Mouse (Mus musculus) T-helper 1 cell (primary cell): ENCODE measurements around the gene Ctcf.
"Not testable (repeated sequence)": the region's sequence is repeated elsewhere in the genome, so short reads cannot be mapped to it uniquely, and the experiment has no call there.

ENCODE experiments used
- in situ Hi-C: fragments of 300-600 bp; cut with MboI, MseI; formaldehyde crosslinking; loops from one replicate; pipeline ENCODE4 v1.15.1; 2025; ENCODE audit warnings: high pct_unique_total_duplicates

Ctcf gene

DNA sequence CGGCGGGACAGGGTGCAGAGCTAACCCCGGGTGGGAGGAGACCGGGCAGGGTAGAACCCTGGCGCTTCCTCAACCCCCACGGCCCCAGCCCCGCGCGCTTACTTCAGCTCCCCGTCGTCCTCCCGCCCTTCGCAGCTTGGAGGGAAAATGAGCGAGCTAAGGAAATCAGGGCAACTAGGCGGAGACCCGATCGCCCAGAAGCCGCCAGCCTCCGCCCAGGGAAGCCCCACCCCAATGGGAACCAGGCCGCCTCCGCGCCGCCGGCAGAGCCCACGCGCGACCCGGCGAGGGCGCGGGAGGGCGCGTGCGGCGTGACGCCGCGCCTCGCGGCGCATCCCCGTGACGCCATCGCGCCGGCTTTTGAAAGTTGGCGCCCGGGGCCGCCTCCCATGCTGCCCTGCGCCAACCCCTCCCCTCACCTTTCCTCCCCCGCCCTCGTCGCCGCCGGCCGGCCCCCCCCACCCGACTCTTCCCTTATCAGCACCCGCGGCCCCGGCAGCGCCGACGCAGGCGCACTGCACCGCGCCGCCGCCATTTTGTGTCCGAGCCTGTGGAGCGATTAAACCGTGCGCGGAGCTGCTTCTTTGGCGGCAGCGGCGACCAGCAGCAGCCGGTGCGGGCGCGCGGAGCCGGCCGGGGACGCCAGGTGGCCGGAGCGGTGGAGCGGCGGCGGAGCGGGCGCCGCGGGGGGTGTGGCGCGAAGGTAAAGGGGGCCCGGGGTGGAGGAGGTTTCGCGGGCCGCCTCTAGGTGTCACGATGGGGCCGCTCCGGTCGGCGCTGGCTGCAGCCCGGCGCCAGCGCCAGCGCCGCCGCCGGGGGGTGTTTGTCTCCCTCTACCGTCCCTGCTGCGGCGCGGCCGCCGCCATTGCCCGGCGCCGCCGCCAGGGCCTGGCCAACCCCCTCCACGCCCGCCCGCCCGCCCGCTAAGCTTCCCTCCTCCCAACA lies at the start of gene Ctcf:
TSS of gene Ctcf (plus strand) at position 551 of the 945 bp plus-strand sequence.
- in situ Hi-C loops = no loop called here

DNA sequence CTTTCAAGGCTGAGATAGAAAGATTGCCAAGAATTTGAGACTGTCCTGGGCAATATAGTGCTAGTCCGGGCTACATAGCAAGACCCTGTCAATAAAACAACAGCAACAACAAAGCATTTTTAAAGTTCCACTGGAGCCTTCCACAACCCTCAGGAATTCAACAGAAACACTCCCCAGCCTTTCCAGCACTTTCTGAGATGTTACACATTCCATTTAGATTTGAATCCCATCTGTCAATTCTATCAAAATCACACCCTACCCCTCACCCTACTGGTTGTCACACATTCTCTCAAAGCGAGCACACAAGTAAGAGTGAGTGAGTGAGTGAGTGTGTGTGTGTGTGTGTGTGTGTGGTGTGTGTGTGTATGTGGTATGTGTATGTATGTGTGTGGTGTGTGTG lies 43.9 kb upstream of the Ctcf start:
- in situ Hi-C loops = no loop called here

DNA sequence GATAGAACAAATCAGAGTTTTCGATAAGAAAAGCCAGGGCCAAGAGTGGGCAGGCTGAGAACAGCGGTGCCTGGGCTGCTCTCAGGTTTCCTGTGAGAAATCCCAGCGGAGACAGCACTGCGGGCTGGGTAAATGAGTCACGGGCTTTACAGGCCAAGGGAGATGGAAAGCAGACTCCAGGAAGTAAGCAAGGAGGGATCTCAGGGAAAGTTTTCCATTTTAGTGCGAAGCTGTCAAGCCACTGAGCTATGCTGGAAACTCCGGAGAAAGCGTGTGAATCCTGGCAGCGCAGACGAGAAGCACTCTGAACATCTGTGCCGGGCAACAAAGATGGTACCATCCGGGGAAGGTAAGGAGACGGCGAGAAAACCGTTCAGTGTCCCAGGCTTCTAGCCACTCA lies 42.5 kb upstream of the Ctcf start:
- in situ Hi-C loops = no loop called here

DNA sequence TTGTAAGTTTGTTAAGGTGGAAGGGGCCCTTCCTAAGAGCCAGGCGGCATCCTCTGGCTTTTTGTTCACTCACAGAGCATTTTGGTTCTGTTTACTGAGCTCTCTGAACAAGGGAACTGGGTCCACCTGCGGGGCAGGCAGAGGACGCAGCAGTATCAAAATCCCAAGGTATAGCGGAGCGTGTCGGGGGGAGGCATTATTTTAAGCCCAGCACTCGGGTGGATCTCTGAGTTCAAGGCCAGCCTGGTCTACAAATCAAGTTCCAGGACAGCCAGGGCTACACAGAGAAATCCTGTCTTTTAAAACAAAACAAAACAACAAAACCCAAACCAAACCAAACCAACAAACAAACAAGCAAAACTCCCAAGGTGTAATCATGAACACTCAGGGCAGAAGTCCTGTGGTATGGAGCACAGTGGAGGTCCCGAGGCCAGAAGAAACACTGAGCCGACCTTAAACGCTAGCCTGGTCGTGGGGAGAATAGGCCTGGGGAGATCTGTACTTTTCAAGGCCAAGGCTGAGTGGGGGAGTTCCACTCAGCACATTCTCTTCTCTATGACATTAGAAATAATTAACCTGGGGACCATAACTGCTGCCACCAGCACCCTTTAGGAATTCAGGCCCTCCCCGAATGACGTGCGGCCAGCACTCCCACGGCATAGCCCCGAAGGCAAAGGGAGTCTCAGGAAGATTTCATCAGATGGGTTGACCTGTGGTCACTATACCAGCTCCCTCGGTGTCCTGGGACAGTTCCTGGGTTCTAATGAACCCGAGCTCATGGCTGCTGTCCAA lies 41.7 kb upstream of the Ctcf start:
- in situ Hi-C loops = no loop called here

DNA sequence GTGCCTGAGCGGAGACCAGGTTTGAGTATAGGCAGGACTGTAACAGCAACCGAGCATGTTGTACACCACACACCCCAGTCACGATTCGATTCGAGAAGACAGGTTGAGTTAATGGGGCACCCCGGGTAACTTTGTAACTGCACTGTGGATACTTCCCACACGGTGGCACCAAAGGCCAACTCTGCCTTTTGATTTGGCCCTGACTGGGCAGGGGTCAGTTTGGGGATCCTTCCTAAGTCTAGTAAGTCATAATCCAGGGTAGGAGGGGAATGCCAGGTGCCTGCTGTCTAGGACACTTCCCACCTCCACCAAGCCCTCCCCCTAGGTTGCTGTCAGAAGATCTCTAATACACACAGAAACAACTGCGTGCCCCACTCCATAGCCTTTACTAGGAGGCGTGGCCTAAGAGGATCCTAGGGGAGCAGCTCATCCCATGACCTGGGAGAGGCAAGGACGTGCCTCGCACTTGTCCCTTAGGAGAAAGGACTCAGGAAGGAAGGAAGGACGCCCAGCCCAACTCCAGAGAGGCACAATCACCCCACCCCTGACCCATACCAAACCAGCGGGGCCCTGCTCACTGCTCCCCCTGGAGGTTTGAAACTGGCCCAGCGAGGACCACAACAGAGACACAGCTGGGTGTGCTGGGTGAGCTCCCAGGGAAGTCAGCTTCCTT lies 39.9 kb upstream of the Ctcf start:
- in situ Hi-C loops = no loop called here

DNA sequence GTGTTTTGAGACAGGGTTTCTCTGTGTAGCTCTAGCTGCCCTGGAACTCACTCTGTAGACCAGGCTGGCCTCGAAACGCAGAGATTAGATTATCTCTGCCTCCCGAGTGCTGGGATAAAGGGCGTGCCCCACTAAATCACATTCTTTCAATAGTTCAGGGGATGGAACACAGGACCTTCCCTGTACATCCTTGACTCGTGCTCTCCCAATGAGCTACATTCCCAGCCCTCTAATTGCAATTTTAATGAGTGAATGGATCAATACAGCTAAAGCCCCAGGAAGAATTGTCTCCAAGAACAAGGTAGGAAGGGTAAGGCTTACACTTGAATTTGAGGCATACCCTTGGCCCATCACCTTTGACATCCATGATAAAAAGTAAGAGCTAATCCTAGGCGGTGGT lies 37.6 kb upstream of the Ctcf start:
- in situ Hi-C loops = no loop called here

DNA sequence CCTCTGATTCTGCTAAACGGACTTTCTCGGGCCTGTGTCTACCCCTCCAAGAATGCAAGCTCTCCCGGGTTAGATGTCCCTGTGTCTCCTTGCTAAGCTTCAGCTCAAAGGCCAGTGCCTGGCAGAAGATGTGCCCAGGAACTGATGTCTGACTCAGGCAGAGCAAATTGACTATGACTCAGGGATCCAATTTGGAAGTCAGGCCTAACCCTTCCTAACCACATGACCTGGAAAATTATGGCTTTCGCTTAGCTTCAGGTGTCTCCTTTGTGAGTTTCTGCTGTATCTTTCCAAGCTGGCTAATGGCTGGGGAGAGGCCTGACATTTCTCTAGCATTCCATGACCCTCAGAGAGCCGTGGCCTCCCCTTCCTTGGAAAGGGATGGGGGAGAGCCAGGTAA lies 35.1 kb upstream of the Ctcf start:
- in situ Hi-C loops = no loop called here

DNA sequence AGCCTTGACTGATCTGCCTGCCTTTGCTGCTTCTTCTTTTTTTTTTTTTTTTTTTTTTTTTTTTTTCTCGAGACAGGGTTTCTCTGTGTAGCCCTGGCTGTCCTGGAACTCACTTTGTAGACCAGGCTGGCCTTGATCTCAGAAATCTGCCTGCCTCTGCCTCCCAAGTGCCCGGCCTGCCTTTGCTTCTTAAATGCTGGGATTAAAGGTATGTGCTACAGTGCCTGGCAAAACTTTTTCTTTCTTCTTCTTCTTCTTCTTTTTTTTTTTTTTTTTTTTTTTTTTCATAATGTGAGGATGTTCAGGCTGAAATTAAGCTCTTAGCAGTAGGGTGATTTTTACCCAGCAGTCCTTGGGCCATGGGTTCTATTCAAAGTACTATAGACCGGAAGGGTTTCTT lies 33.8 kb upstream of the Ctcf start:
- in situ Hi-C loops = not testable (repeated sequence)

DNA sequence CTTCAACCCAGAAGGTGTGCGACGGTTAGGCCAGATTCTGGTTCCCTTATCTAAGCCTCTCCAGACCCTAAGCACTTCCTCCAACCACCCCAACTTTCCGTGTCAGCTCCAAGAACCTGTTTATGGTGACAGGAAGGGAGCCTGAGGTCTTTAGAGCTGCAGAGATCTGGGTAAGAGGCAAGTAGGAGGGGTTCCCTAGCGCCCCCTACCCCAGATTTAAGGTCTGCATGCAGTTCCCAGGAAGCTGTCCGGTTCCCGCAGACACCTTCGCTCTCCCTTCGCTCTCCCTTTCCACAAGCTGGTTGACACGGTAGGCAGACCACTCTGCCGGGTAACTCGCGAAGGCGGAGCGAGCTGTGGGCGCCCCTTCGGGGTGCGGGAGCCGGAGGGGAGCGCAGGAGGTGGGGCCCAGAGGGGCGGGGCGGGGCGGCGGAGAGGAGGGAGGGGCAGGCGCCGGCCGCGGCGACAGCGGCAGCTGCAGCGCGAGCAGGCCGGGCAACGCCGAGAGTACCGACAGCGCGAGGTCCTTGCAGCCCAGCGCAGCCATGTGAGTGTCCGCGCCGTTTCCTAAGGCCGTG lies 31.5 kb upstream of the Ctcf start, which contains the start of gene Ripor1:
TSS of gene Ripor1 (plus strand) at position 452 of the 578 bp plus-strand sequence.
- in situ Hi-C loops = no loop called here

DNA sequence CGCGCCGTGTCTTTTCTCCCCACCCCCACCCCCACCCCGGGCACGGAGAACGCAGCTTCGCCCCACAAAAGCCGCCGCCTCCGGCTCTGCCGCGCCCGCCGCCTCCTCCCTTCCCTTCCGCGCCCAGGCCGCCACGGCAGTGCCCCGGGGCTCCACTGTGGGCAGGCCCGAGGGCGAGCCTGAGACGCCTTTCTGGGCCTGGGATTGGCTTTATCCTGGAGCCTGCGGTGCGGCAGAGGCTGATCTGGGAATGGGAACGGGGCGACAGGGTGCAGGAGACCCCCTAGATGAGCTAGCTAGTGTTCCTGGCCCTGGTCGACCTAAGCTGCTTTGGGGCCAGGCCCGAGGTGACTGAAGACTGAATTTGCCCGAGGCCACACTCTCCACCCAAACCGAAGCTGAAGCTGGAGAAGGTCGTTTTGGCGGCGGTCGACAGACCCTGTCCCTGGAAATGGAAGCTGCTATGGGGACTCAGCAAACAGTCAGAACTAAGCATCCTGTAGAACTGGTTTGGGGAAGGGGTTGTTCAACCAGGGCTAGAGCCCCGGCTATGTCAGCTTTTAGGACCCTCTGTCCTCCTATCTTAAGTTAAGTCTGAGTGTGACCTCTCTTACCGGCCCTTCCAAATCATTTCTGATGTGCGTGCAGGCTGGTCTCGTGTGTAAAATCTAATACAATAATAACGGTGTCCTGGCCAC lies 30.7 kb upstream of the Ctcf start:
- in situ Hi-C loops = no loop called here

DNA sequence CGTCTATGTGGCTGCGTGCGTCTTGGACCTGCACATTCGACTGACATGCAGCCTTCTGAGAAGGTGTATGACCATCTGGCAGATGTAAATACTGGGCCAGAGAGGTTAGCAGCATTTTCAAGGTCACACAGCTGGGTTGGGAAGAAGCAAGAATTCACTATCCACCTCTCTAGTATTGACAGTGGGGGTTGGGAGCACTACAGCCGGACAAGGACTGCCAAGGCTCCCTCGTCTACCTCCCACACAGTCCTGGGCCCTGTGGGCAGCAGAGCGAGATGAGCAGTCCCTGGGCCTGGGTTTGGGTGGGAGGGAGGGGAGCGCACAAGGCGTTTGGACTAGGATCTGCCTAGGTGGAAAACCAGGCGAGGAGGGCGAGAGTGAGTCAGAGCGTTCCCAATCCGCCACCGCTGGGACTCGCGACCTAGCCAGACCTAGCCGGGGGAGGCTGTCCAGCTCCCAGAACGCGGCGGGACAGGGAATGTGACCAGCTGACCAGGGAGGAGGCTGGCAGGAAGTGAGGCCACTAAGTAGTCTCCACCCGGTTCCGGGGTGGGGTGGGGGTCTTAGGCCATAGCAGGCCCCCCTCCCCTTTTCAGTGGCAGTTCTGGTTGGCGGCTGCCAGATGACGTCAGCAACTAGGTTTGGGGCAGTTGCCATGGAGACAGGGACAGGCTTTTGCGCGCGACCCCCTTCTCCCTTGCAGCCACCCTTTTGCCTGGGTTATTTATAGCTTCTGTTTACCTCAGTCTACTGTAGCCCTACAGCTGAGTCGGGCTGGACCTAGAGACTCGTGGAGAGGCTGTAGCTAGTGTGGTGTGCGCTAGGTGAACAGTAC lies 30.0 kb upstream of the Ctcf start:
- in situ Hi-C loops = no loop called here

DNA sequence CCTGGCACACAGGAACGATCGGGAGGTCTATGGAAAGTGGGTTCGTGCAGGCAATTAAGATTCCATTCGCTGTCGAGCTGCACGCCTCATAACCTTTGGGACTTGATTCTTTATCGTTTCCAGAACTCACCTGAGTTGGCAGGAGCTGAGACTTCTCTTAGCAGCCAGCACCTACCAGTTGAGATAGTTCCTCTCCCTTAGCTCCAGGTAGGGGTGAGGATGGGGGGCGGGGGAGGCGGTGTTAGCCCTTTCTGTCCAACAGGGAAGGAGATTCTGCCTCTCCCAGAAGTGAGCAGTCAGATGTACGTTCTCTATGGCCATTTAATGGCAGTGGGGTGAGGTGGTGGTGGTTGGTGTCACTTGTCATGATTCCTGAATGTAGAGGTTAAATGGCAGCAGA lies 29.3 kb upstream of the Ctcf start:
- in situ Hi-C loops = no loop called here

DNA sequence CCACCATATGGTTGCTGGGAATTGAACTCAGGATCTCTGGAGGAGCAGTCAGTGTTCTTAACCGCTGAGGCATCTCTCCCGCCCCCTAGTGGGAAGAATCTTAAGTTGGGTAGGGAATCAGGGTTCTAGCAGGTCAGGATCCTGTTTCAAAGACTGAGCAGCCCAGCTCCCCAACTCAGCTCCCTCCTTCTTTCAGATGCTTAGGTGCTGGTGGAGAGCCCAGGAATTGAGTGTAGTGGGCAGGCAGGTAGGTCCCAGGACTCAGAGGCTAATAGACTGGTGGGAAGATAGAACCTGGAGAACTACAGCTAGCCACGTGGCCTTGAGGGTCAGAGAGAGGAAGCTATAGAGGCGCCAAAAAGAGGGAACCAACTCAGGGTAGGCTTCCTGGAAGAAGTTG lies 28.7 kb upstream of the Ctcf start:
- in situ Hi-C loops = no loop called here

DNA sequence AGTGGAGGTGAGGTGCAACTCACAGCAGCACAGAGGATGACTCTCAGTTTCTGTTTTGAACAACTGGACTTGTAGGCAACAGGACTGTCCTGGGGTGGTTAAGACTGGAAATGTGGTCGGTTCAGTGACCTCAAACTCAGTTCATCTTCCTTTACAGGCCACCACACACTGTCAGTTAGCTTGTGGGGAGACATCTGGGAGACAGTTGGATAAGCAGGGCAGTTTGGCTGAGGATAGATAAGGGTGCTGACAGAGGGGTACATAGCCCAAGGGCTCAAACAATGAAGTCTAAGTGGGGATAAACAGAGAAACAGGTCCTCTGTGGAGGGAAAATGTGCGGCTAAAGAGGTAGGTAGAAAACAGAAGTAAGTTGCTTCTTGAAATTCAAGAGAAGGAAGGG lies 27.0 kb upstream of the Ctcf start:
- in situ Hi-C loops = no loop called here

DNA sequence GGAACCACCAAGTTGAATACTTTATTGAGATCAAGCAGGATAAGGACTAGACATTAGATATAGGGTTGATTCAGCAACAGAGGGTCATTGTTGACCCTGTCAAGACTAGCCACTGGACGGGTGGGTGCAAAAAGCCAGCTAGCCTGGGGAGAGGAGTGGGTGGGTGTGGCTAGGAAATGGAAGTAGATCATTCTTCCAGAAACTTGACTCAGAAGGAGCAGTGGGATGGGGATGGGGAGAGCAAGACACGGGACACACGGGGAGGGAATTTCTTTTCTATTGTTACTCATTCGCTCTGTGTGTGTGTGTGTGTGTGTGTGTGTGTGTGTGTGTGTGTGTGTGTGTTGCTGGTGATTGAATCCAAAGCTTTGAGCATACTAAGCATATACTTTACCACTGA lies 26.6 kb upstream of the Ctcf start:
- in situ Hi-C loops = no loop called here

DNA sequence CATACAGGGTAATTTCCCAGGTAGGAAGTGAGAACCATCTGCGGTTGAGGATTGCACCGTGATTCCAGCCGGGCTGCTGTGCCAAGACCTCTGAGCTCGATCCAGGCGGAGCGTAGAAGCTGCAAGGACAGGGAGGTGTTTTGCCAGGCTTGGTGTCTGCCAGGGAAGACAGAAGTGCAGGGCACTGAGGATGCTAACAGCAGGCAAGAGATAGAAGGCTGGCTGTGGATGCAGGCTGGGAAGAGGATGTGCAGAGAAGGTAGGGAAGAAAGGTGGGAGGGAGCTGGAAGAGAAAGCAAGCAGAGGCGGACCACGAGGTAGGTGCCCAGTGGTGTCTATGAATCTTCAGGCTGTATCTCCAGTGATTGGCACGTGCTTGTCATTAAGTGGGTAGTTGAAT lies 24.5 kb upstream of the Ctcf start:
- in situ Hi-C loops = no loop called here

DNA sequence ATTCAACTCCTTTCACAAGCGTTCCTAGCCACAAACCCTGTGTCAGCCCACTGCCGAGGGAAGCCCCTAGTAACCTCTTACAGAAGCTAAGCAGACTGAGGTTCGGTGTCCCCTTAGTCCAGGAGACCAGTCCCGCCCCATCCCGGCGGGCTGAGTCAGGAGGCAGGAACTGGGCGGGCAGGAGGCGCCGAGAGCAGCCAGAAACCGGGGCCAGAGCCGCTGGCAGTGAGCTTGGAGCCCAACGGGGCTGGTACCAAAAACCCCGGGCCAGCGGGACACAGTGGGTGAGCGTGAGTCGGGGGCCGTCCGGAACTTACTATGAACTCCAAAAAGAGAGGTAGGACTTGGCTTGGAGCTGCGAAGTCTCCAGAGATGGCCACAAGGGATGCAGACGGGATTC lies 23.3 kb upstream of the Ctcf start:
- in situ Hi-C loops = no loop called here

DNA sequence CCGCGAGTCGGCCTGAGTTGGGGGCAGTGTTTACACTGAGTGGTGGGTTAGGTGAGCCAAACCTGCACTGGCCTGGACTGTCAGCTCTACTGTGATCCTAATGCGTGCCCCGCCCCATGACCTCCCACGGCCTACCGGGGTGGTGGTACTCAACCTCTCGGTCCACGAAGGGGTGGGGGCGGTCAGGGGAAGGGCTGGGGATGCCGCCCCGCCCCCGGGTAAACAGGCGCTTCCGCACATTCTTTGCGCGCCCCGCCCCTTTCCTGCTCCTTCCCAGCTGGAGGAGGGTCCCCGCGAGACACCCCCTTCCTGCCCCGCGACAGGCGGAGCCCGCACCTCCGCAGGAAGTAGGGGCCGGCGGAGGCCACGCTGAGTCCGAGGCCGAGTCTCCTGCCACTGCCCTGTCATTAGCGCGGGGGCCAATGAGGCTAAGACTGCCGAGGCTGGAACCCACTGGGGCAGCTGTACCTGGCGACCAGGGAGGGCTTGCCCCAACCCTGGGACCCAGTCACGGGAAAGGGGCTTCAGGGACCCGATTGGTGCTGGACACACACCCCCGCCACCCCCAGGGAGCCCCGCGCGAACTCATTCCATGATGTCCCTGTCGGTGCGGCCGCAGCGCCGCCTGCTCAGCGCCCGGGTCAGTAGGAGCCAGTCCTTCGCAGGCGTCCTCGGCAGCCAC lies 22.4 kb upstream of the Ctcf start:
- in situ Hi-C loops = no loop called here

DNA sequence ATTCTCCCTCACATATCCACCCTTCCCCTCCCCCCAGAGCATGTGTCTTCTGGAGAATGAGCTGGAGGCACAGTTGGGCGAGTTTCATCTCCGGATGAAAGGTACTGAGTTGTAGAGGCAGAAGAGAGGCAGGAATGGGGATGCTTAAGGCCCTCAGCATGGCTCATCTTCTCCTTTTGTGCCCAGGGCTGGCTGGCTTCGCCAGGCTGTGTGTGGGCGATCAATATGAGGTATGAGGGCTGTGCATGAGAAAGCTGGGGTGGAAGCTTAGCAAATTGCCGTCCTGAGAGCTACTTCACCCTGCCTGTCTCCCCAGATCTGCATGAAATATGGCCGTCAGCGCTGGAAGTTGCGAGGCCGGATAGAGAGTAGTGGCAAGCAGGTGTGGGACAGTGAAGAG lies 20.4 kb upstream of the Ctcf start:
- in situ Hi-C loops = loop anchor here (5.0 kb wide), 1 partner anchor 71 kb away; the partner anchor contains the start of gene Carmil2
